Mouse (Mus musculus) liver, embryonic 14.5 days (tissue): ENCODE results near the gene Kiss1r. TPM values are rescaled to one million over a fixed set of nuclear protein-coding genes. Genes with fewer than 3 reads are reported as not detected.
A peak's percentile ranks its signal among the peaks of the same experiment; 100 is the strongest.

Experiments
- ATAC-seq: fragments of 200-750 bp; cut with Nextera tagmentation; 2 replicates; pipeline ENCODE4 v1.8.0; 2017; ENCODE audit warnings: moderate number of reproducible peaks, mild to moderate bottlenecking, moderate library complexity; ENCODE audit not compliant: insufficient read depth
- DNase-seq, 3 experiments: peaks; one replicate each; pipeline ENCODE4 v3.0.0-alpha.2; 2012 to 2013; ENCODE audit warnings: low read depth in 3 of 3, low spot score in 3 of 3
- H3K27ac ChIP-seq: fragments of 300-500 bp; sonication (generic); 2 replicates; pipeline ENCODE4 v1.5.1; 2014; ENCODE audit warnings: moderate library complexity, mild to moderate bottlenecking, control low read depth, inconsistent platforms
- H3K27me3 ChIP-seq: fragments of 300-500 bp; sonication (generic); 2 replicates; pipeline ENCODE4 v1.6.1; 2014; ENCODE audit warnings: mild to moderate bottlenecking, low read length, moderate library complexity; ENCODE audit not compliant: control insufficient read depth, insufficient read depth
- H3K36me3 ChIP-seq: fragments of 300-500 bp; sonication (generic); replicated peaks from 2 replicates; pipeline ENCODE4 v1.6.1; 2014; ENCODE audit warnings: low read depth; ENCODE audit not compliant: control insufficient read depth, insufficient read depth
- H3K4me1 ChIP-seq, 2 experiments: fragments of 200-500 bp in 1 of 2; fragments of 300-500 bp in 1 of 2; sonication (generic) in 1 of 2; replicated peaks; 2 replicates each; pipeline ENCODE4 v1.6.1; 2012 to 2014; ENCODE audit warnings: antibody characterized with exemption in 1 of 2, inconsistent platforms in 1 of 2, low read length in 1 of 2; ENCODE audit not compliant: control insufficient read depth in 2 of 2, insufficient read depth in 2 of 2
- H3K4me2 ChIP-seq: fragments of 300-500 bp; sonication (generic); 2 replicates; pipeline ENCODE4 v1.6.1; 2014; ENCODE audit warnings: low read depth, mild to moderate bottlenecking, control low read depth, moderate library complexity
- H3K4me3 ChIP-seq, 2 experiments: fragments of 200-500 bp in 1 of 2; fragments of 300-500 bp in 1 of 2; sonication (generic) in 1 of 2; 2 replicates each; pipeline ENCODE4 v1.5.1; 2012 to 2014; ENCODE audit warnings: low read depth in 2 of 2, low read length in 2 of 2, mild to moderate bottlenecking in 2 of 2, control low read depth in 1 of 2, inconsistent platforms in 1 of 2, moderate library complexity in 1 of 2; ENCODE audit not compliant: insufficient read depth in 1 of 2
- H3K9ac ChIP-seq: fragments of 300-500 bp; sonication (generic); replicated peaks from 2 replicates; pipeline ENCODE4 v1.6.1; 2014; ENCODE audit warnings: mild to moderate bottlenecking, control low read depth, moderate library complexity
- H3K9me3 ChIP-seq: fragments of 300-500 bp; sonication (generic); 2 replicates; pipeline ENCODE4 v1.6.1; 2016; ENCODE audit warnings: low read length, mixed read lengths; ENCODE audit not compliant: control insufficient read depth
- CTCF ChIP-seq: IDR thresholded peaks from 2 replicates; pipeline ENCODE4 v1.5.1; 2016; ENCODE audit warnings: antibody characterized with exemption, low read depth, control low read depth
- EP300 ChIP-seq: IDR thresholded peaks from 2 replicates; pipeline ENCODE4 v1.6.1; 2016; ENCODE audit warnings: antibody characterized with exemption, low read depth
- WGBS: fragments of 180-500 bp; shearing (Covaris S2); extraction: QIAGEN DNeasy Blood & Tissue Kit; methylation state at CpG from one replicate; pipeline ENCODE4 v1.1.7; 2014; ENCODE audit not compliant: insufficient replicate concordance; 5-methylcytosine and 5-hydroxymethylcytosine counted together
- polyA plus RNA-seq, 2 experiments: library from polyadenylated mRNA; depleted of rRNA in 1 of 2; stranded (reverse) in 1 of 2; unstranded in 1 of 2; fragments of >200 nt; fragmentation: Nextera tagmentation in 1 of 2; extraction: Ambion mirVana in 1 of 2; gene quantifications; 2 replicates each; pipeline versions ENCODE4 v1.2.1 to v1.2.3; 2012 to 2014

Kiss1r gene
- polyA plus RNA-seq, 2 experiments: 0.11 to 0.30 TPM

GRCm38 (mm10) chr10:79896814-79897213 is 20.0 kb upstream of the Kiss1r start:
- Histone ChIP-seq H3K9ac (no peak overlapping the region), H3K4me1 (no peaks in the 10 kb centered on the region), H3K4me2 (no peak overlapping the region), H3K27ac (no peak overlapping the region), H3K36me3 (no peaks in the 10 kb centered on the region), H3K27me3 (no peaks in the 10 kb centered on the region), H3K4me3 (no peak overlapping the region), H3K9me3 (no peaks in the 10 kb centered on the region)
- TF ChIP-seq EP300 (no peak), CTCF (no peak)
- DNase-seq: no peak
- 79% methylated on average over 13 of the region's 13 CpGs for WGBS
- ATAC-seq: peak; percentile 7; the same call in 1 of the 2 replicates

DNA sequence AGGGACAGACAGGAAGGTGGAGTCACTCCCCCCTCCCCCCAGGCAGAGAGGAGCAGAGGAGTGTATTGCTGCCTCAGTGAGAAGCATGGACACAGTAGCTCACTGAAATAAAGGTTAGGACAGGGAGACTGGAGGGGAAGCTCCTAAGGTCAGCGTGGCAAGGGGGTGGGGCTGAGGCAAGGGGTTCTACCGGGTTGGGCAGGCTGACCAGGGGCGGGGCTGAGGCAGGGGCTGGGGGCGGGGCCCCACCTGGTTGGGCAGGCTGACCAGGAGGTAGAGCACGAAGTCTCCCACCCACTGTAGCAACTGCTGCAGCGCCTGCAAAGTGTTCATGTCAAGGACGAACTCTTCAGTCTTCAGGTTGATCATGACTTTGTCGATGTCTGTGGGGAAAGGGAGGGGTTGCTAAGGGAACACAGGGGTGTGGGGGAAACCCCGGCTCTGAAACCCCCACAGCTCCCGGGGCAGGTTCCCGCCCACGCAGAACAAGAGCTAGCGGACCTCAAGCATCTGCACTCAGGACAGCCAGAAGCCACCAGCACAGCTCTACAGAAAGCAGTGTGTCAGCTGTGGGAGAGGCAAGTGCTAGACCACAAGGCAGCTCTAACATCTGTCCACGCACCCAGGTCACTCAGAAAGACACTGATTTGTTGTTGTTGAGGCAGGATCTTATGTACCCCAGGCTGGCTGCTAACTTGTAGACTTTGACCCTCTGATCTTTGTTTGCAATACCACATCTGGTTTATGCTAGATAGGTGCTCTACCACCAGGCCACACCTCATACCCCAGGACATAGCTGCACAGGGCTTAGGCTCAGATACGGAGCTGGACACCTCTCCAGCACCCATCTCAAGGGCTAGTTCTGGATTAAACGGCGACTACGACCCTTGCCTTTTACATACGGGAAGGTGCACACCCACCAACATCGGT is 19.2 kb upstream of the Kiss1r start:
- no peak for DNase-seq
- 0 out of 4 replicates have a peak overlapping the region, but pooled peaks of 1 of the 2 experiments have one; percentile 9 for H3K4me3 ChIP-seq
- peak overlapping the region; percentile 28 for H3K4me2 ChIP-seq

DNA sequence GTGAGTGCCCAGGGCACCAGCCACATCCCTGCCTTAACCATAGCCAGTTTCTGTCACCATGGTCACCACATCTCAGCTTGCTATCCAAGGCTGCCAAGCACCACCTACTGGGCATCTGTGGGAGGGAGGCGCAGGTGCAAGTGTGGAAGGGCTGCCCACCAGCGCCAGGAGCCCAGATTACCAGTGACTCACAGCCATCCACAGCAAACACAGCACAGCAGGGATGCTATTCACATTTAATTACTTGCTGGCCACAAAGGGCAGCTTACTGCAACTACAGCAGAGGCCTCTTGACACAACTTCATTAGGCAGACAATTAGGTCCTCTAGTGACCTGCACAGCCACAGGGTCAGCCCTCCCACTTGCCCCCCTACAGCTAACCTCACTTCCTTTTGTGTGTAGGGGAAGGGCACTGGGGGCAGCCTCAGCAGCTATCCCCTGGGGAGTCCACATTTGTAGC is 15.8 kb upstream of the Kiss1r start:
- H3K27ac ChIP-seq: no peak overlapping the region
- no peak overlapping the region for H3K9ac ChIP-seq
- H3K4me1 ChIP-seq: no peaks in the 10 kb centered on the region
- ATAC-seq (no peak), DNase-seq (no peak)
- no peaks in the 10 kb centered on the region for H3K9me3 ChIP-seq
- H3K4me2 ChIP-seq: no peak overlapping the region
- no peaks in the 10 kb centered on the region for H3K27me3 ChIP-seq
- peaks cover 3% of the 10 kb centered on the region; the same call in 1 of the 2 replicates for H3K36me3 ChIP-seq
- TF ChIP-seq EP300: no peak
- peak; percentile 50 for TF ChIP-seq CTCF
- no peak overlapping the region for H3K4me3 ChIP-seq
- WGBS: 64% methylated on average over 2 of the region's 2 CpGs

More for the DNA sequence above, 19.2 kb upstream of the Kiss1r start:
- peak; percentile 64 for ATAC-seq
- no peaks in the 10 kb centered on the region for H3K36me3 ChIP-seq
- H3K27me3 ChIP-seq: no peaks in the 10 kb centered on the region
- no peak overlapping the region for H3K9ac ChIP-seq
- H3K4me1 ChIP-seq: no peaks in the 10 kb centered on the region
- H3K9me3 ChIP-seq: no peaks in the 10 kb centered on the region
- 54% methylated on average over 20 of the region's 20 CpGs for WGBS
- no peak overlapping the region; the same call in 1 of the 2 replicates for H3K27ac ChIP-seq
- TF ChIP-seq EP300: no peak
- no peak for TF ChIP-seq CTCF

DNA sequence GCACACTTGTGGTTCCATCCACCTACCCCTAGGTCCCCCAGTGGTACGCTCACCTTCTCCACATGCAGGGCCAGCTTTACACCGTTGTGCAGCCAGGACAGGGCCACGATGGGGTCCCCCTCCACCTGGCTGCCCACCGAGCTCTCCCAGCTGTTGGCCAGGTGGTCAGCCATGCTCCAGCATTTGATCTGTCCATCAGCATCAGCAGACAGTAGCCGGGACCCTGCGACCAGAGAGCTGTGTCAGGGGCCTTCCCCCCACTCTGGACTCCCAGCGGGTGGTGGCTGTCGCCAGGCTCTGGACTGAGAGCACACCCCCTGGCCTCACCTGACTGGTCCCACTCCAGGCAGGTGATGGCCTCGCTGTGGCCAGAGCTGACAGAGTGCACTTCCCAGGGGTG is 10.1 kb upstream of the Kiss1r start:
- no peak overlapping the region for H3K9ac ChIP-seq
- H3K9me3 ChIP-seq: no peaks in the 10 kb centered on the region
- H3K4me3 ChIP-seq: no peak overlapping the region
- H3K4me1 ChIP-seq: peaks cover 3 to 10% of the 10 kb centered on the region in 2 experiments; a peak in 3 of 4 replicates
- no peak for ATAC-seq
- H3K36me3 ChIP-seq: peaks cover 3% of the 10 kb centered on the region; the same call in 1 of the 2 replicates
- 85% methylated on average over 9 of the region's 9 CpGs for WGBS
- no peak overlapping the region for H3K27ac ChIP-seq
- H3K27me3 ChIP-seq: no peaks in the 10 kb centered on the region
- DNase-seq: no peak
- H3K4me2 ChIP-seq: no peak overlapping the region
- TF ChIP-seq EP300: no peak
- no peak for TF ChIP-seq CTCF

GRCm38 (mm10) chr10:79907415-79907814 is 9.4 kb upstream of the Kiss1r start:
- Histone ChIP-seq H3K36me3 (peaks cover 3% of the 10 kb centered on the region; the same call in 1 of the 2 replicates), H3K4me1 (peaks cover 3 to 10% of the 10 kb centered on the region in 2 experiments; a peak in 3 of 4 replicates), H3K9ac (no peak overlapping the region), H3K27me3 (no peaks in the 10 kb centered on the region), H3K4me2 (peak overlapping the region; percentile 75; the same call in 1 of the 2 replicates), H3K4me3 (no peak overlapping the region), H3K27ac (no peak overlapping the region), H3K9me3 (no peaks in the 10 kb centered on the region)
- ATAC-seq (no peak), DNase-seq (no peak)
- TF ChIP-seq CTCF (no peak), EP300 (no peak)
- 91% methylated on average over 10 of the region's 10 CpGs for WGBS
